ENCODE assay signal across 12 mouse cellular contexts in genomic region chr13:83872887-83873286, GRCm38 (mm10).
A peak's percentile ranks its signal among the peaks of the same experiment; 100 is the strongest.
DNase-seq lines count a peak whose midpoint lies in the region; ATAC-seq lines count a peak whose summit lies in the region.
"Had no signal": no experiment of that assay in that cellular context is flagged by ENCODE, and none has a peak within 500 bp of the region (broad histone marks: within the 10 kb centered on the region; RNA-seq: fewer than 3 reads in every experiment).

No protein-coding gene starts in this region.

- H3K4me1 ChIP-seq in hindbrain, embryonic 11.5 days (replicated peaks; ENCODE audit: control insufficient read depth, insufficient read depth, low read length): 0 out of 2 replicates have a peak, but pooled peaks cover 2% of the 10 kb centered on the region
- peaks cover 15% of the 10 kb centered on the region for H3K4me1 ChIP-seq in midbrain, embryonic 12.5 days
- H3K4me1 ChIP-seq: heart, embryonic 13.5 days; liver, embryonic 13.5 days had no signal

- H3K36me3 ChIP-seq in hindbrain, embryonic 11.5 days (ENCODE audit: control insufficient read depth, insufficient read depth, low read length): no peaks in the 10 kb centered on the region
- H3K36me3 ChIP-seq in midbrain, embryonic 12.5 days: no peaks in the 10 kb centered on the region
- H3K36me3 ChIP-seq: heart, embryonic 13.5 days; liver, embryonic 13.5 days had no signal

- 2% methylated on average over 5 of the region's 5 CpGs for whole genome bisulfite sequencing in hindbrain, embryonic 11.5 days
- 5% methylated on average over 5 of the region's 5 CpGs for WGBS in midbrain, embryonic 12.5 days

- H3K9me3 ChIP-seq in hindbrain, embryonic 11.5 days (ENCODE audit: control insufficient read depth, low read length): no peaks in the 10 kb centered on the region
- no peaks in the 10 kb centered on the region for H3K9me3 ChIP-seq in midbrain, embryonic 12.5 days
- H3K9me3 ChIP-seq: heart, embryonic 13.5 days; liver, embryonic 13.5 days had no signal

- H3K4me3 ChIP-seq in hindbrain, embryonic 11.5 days (ENCODE audit: low read depth, low read length): no peak overlapping the region
- no peak overlapping the region for H3K4me3 ChIP-seq in midbrain, embryonic 12.5 days
- H3K4me3 ChIP-seq: heart, embryonic 13.5 days; liver, embryonic 13.5 days had no signal

- no peak overlapping the region for H3K9ac ChIP-seq in hindbrain, embryonic 11.5 days (ENCODE audit: low read depth, low read length)
- H3K9ac ChIP-seq in midbrain, embryonic 12.5 days (replicated peaks): no peak overlapping the region
- H3K9ac ChIP-seq: heart, embryonic 13.5 days; liver, embryonic 13.5 days had no signal

- H3K4me2 ChIP-seq in hindbrain, embryonic 11.5 days (replicated peaks; ENCODE audit: low read depth, low read length): no peak overlapping the region
- no peak overlapping the region for H3K4me2 ChIP-seq in midbrain, embryonic 12.5 days (replicated peaks)
- H3K4me2 ChIP-seq: heart, embryonic 13.5 days; liver, embryonic 13.5 days had no signal

- H3K27ac ChIP-seq in hindbrain, embryonic 11.5 days (ENCODE audit: low read depth, low read length): peak overlapping the region; percentile 61
- peak overlapping the region; percentile 81 for H3K27ac ChIP-seq in midbrain, embryonic 12.5 days (replicated peaks)
- H3K27ac ChIP-seq: heart, embryonic 13.5 days; liver, embryonic 13.5 days had no signal

- H3K27me3 ChIP-seq in hindbrain, embryonic 11.5 days (ENCODE audit: control insufficient read depth, insufficient read depth, low read length): no peaks in the 10 kb centered on the region
- no peaks in the 10 kb centered on the region for H3K27me3 ChIP-seq in midbrain, embryonic 12.5 days
- H3K27me3 ChIP-seq: heart, embryonic 13.5 days; liver, embryonic 13.5 days had no signal

- DNase-seq in cerebellum, adult 9-10 months: no peak
- peak; percentile 62 to 72 for DNase-seq in cerebellum, postnatal 14 days
- DNase-seq in hindbrain, embryonic 11.5 days (ENCODE audit: low spot score): peak; percentile 42
- no peak for DNase-seq in urinary bladder, postnatal 36 days (ENCODE audit: low spot score in 2 of 2)
- no peak for DNase-seq in kidney, postnatal 36 days
- DNase-seq: adrenal gland, postnatal 36 days; kidney, postnatal 10 days; liver, embryonic 13.5 days had no signal

- ATAC-seq in cerebellum, adult (ENCODE audit: insufficient number of reproducible peaks, low FRiP score, low TSS enrichment): 0 out of 2 replicates have a peak, but pooled peaks have one; percentile 36
- ATAC-seq in hindbrain, embryonic 11.5 days (ENCODE audit: low FRiP score): peak; percentile 48
- ATAC-seq in midbrain, embryonic 12.5 days (ENCODE audit: low FRiP score, low read depth): peak; percentile 72
- ATAC-seq in megakaryocyte, adult 5-6 weeks (ENCODE audit: poor library complexity, severe bottlenecking): no peak

Comparison
In these comparisons a context has a peak if more than half of its experiments do, and no peak if none do; other contexts are left out.
1. DNase-seq: peak in cerebellum, postnatal 14 days (2 of 2) and hindbrain, embryonic 11.5 days (single experiment); none in cerebellum, adult 9-10 months (single experiment), urinary bladder, postnatal 36 days (0 of 2) and kidney, postnatal 36 days (0 of 2).